Mouse (Mus musculus) lung, postnatal 10 days (tissue): ENCODE measurements around the gene Cphx1.
A peak's percentile ranks its signal among the peaks of the same experiment; 100 is the strongest.
"Not testable (repeated sequence)": the region's sequence is repeated elsewhere in the genome, so short reads cannot be mapped to it uniquely, and the experiment has no call there.

Experiments used
- DNase-seq: peaks from one replicate; pipeline ENCODE4 v3.0.0; 2021

Cphx1 gene

GRCm38 (mm10) chr14:25938004-25938403 is at the start of gene Cphx1:
Cphx1 (plus strand) TSS chr14:25938304.
- DNase-seq: not testable (repeated sequence)

DNA sequence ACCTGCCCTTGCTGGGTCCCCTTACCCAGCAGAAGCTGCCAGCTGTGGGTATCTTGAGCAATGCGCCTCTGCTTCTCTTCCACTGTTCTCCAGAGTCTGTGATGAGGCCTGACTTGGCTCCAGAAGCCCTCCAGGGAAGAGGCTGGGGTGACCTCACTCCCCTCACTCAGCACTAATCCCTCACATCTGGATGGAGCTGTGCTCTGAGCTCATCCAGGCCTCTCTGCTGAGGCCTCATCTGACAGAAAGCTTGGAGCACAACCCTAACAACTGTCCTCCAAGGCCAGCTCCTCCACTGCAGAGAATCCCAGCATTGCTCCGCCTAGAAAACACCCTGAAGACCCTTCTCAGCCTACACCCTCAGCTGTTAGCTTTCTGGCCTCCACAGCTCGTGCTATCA is 43.5 kb upstream of the Cphx1 start:
- DNase-seq: not testable (repeated sequence)

- not testable (repeated sequence) for DNase-seq
Measured at GRCm38 (mm10) chr14:25895686-25896085, 42.4 kb upstream of the Cphx1 start.

GRCm38 (mm10) chr14:25903000-25903399 is 35.1 kb upstream of the Cphx1 start, which contains the start of gene Plac9a:
Plac9a (minus strand) TSS chr14:25903100.
- not testable (repeated sequence) for DNase-seq

GRCm38 (mm10) chr14:25905243-25905642 is 32.9 kb upstream of the Cphx1 start:
- DNase-seq: not testable (repeated sequence)

DNA sequence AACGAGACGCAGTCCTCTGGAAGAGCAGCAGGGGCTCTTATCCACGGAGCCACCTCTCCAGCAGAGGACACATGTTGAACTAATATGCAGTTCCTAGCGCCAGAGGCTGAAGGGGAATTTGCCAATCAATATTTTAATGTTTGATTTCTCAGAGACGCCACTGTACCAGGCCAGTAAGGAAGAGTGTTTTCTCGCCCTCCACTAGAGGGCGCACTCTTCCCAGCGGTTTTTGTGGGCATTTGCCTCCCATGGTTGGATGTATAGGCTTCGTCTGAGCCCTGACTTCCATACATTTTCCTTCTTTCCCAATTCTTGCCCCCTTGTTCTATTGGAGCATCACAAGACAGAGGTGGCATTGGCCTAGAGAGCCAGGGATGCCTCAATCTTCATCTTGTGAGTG is 30.8 kb upstream of the Cphx1 start:
- not testable (repeated sequence) for DNase-seq

- not testable (repeated sequence) for DNase-seq
Measured at GRCm38 (mm10) chr14:25908976-25909375, 29.1 kb upstream of the Cphx1 start.

- DNase-seq: not testable (repeated sequence)
Measured at GRCm38 (mm10) chr14:25918427-25919170, 19.5 kb upstream of the Cphx1 start.

- not testable (repeated sequence) for DNase-seq
Measured at GRCm38 (mm10) chr14:25926814-25927561, 11.1 kb upstream of the Cphx1 start.

- DNase-seq: not testable (repeated sequence)
Measured at GRCm38 (mm10) chr14:25927562-25927881, 10.6 kb upstream of the Cphx1 start, which contains the start of gene Tmem254a. Tmem254a (minus strand) TSS chr14:25927672.

DNA sequence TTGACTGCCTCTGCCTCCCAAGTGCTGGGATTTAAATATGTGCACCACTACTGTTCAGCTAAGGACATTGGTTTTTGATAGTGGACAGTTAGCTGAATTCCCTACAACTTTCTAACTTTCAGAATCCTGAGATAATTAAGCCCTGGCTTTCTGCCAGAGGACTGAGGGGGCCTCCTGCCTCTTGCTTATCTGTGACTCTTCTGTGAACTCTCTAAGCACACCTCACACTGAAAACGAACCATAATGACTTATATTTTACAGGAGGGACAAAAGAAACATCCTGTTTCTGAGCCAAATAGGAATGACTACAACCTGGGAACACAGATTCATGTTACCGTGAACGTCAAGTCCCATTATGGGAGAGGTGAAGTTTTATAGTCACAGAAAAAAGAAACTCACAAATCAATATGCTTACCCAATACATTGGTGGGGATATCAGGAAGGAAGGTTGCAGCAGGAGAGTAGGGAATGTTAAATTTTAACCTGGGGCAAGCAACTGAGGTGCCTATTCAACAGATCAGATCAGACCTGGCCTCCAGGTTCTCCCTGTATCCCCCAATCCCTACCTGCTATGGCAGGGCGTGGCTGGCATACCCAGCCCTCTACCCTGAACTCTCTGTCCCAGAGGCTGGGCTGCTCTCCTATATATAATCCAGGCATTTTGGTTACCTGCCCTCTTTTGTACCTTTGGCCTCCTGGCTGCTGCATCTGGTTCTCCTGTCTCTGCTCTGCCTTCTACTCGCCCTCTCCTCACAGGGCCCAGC is 1.1 kb upstream of the Cphx1 start:
- DNase-seq: not testable (repeated sequence)

- DNase-seq: not testable (repeated sequence)
Measured at GRCm38 (mm10) chr14:25957861-25958260, 19.8 kb downstream of the Cphx1 start.

GRCm38 (mm10) chr14:25978371-25979241 is 40.5 kb downstream of the Cphx1 start, which contains the start of gene Duxbl1:
Duxbl1 (plus strand) TSS chr14:25978577.
- DNase-seq: not testable (repeated sequence)

- not testable (repeated sequence) for DNase-seq
Measured at GRCm38 (mm10) chr14:25979242-25979941, 41.3 kb downstream of the Cphx1 start.

GRCm38 (mm10) chr14:25981880-25982279 is 43.8 kb downstream of the Cphx1 start:
- DNase-seq: peak; percentile 11
